Mouse (Mus musculus): ENCODE data around the gene Cldn11. TPM values are rescaled to one million over a fixed set of nuclear protein-coding genes. Genes with fewer than 3 reads are reported as not detected.

Gene Cldn11
- total RNA-seq, 2 experiments from 2014 or later, result 189 to 199 TPM

GRCm38 (mm10) chr3:31157776-31158175, 8.1 kb downstream of the Cldn11 start:
- DNase-seq (ENCODE audit: low spot score in 2 of 2), result no peak

GRCm38 (mm10) chr3:31160046-31160445, 10.3 kb downstream of the Cldn11 start:
- no peak for DNase-seq (ENCODE audit: low spot score in 2 of 2)

GRCm38 (mm10) chr3:31161336-31161735, 11.6 kb downstream of the Cldn11 start:
- no peak for DNase-seq (ENCODE audit: low spot score in 2 of 2)

- DNase-seq (ENCODE audit: low spot score in 2 of 2), result no peak
Observed at GRCm38 (mm10) chr3:31162860-31163259, 13.1 kb downstream of the Cldn11 start.

GRCm38 (mm10) chr3:31165803-31166202, 16.1 kb downstream of the Cldn11 start:
- DNase-seq (ENCODE audit: low spot score in 2 of 2), result no peak

GRCm38 (mm10) chr3:31166365-31166871, 16.7 kb downstream of the Cldn11 start:
- DNase-seq (ENCODE audit: low spot score in 2 of 2), result peak in 1 of 2 experiments; percentile 59

- no peak for DNase-seq (ENCODE audit: low spot score in 2 of 2)
Observed at GRCm38 (mm10) chr3:31190342-31190741, 40.6 kb downstream of the Cldn11 start.

GRCm38 (mm10) chr3:31191402-31191801, 41.7 kb downstream of the Cldn11 start:
- DNase-seq (ENCODE audit: low spot score in 2 of 2), result no peak

- DNase-seq (ENCODE audit: low spot score in 2 of 2), result no peak
Observed at GRCm38 (mm10) chr3:31199162-31199877, 49.6 kb downstream of the Cldn11 start.

- no peak for DNase-seq (ENCODE audit: low spot score in 2 of 2)
Observed at GRCm38 (mm10) chr3:31203947-31204346, 54.2 kb downstream of the Cldn11 start.

- DNase-seq (ENCODE audit: low spot score in 2 of 2), result no peak
Observed at GRCm38 (mm10) chr3:31205167-31205566, 55.4 kb downstream of the Cldn11 start.

GRCm38 (mm10) chr3:31208046-31208445, 58.3 kb downstream of the Cldn11 start:
- no peak for DNase-seq (ENCODE audit: low spot score in 2 of 2)

- no peak for DNase-seq (ENCODE audit: low spot score in 2 of 2)
Observed at GRCm38 (mm10) chr3:31208458-31208994, 58.8 kb downstream of the Cldn11 start.

GRCm38 (mm10) chr3:31209001-31209400, 59.3 kb downstream of the Cldn11 start:
- DNase-seq (ENCODE audit: low spot score in 2 of 2), result no peak

GRCm38 (mm10) chr3:31212205-31213038, 62.7 kb downstream of the Cldn11 start:
- no peak for DNase-seq (ENCODE audit: low spot score in 2 of 2)

- DNase-seq (ENCODE audit: low spot score in 2 of 2), result no peak
Observed at GRCm38 (mm10) chr3:31213802-31214201, 64.1 kb downstream of the Cldn11 start.

Other genes with a start within 250 kb of the Cldn11 start
- gene Phc3, start 180.5 kb upstream of the Cldn11 start, total RNA-seq (2021), result 10 to 100 TPM; 37.0 to 37.9 TPM
- gene Prkci, start 154.2 kb upstream of the Cldn11 start, total RNA-seq (2021), result 10 to 100 TPM; 56.8 to 59.5 TPM
- gene Skil, start 54.9 kb upstream of the Cldn11 start, total RNA-seq (2021), result 10 to 100 TPM; 62.7 to 63.9 TPM
- 10 to 100 TPM; 68.7 to 69.1 TPM for gene Slc7a14, start 160.5 kb downstream of the Cldn11 start, total RNA-seq (2021)